Mouse (Mus musculus): ENCODE results near the gene Gm10300. TPM values are rescaled to one million over a fixed set of nuclear protein-coding genes. Genes with fewer than 3 reads are reported as not detected.
A peak's percentile ranks its signal among the peaks of the same experiment; 100 is the strongest.

The Gm10300 gene
- polyA plus RNA-seq, 1 experiment, result not detected

GRCm38 (mm10) chr4:132077445-132077844, 2.9 kb downstream of the Gm10300 start:
- DNase-seq (ENCODE audit: extremely low spot score in 1 of 2, low spot score in 1 of 2), result peak in 1 of 2 experiments; percentile 48

DNA sequence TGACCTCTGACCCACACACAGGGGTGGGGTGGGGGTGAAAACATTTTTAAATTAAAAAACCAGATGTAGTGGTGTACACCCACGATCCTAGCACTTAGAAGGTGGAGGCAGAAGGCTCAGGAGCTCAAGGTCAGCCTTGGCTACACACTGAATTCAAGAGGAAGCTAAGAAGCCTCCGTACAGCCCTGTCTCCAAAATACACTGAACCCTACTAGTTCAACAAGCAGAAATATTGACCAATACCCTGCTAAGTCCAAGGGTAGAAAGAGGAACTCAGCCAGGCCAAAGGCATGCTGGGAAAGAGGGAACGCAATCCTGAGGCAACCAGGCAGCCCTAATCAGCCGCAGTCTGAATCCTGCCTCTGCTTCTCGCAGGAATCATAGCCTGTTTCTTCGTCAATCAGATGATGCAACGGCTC, 3.8 kb downstream of the Gm10300 start:
- DNase-seq (ENCODE audit: extremely low spot score in 1 of 2, low spot score in 1 of 2), result peak in 1 of 2 experiments; percentile 19

DNA sequence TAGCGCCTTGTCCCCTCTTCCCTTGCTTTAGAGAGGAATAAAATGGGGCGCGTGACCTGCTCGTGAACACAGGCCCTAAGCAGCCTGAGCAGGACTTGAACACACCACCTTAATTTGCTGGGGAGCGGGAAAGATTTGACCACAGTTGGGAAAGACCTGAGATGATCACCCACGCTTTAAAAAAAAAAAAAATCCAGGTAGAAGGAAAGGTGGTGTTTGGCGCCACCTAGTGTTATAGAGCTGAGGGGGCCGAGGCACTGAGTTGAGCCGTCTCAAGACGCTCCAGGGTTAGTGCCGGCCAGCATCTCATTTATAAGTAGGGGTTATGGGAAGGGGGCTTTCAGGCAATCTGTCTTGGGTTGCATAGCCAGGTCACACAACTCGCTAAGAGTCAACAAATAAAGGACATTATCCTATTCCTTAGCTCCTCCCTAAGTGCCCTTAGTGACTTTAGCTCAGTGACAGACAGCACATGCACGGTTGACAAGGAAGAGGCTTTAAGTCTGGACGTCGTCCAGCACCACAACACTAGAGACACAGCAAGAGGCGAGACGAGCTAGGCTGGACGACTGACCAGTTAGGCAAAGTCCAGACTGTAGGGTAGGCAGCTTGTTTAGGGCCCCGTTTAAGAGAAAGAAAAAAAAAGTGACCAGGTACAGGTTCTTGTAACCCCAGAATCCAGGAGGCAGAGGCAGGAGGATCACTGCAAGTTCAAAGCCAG, 5.2 kb downstream of the Gm10300 start:
- peak in 1 of 2 experiments; percentile 85 for DNase-seq (ENCODE audit: extremely low spot score in 1 of 2, low spot score in 1 of 2)

DNA sequence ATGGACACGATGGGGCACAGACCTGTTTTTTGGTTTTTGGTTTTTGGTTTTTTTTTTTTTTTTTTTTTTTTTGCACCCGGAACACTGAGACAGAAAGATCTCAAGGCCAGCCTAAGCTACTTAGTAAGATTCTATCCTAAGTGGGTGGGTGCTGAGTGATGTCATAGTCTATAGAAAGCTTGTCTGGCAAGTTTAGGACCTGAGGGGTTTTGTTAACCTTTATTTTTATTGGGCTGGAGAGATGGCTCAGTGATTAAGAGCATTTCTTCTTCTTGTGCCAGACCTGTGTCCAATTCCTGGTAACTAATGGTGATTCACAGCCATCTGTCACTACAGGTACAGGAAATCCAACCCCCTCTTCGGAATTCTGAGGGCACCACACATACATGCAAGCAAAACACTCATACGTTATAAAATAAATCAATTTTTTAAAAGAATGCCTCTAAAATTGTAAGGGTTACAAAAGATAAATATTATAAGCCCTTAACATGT, 6.0 kb downstream of the Gm10300 start:
- DNase-seq (ENCODE audit: extremely low spot score in 1 of 2, low spot score in 1 of 2), result no peak

DNA sequence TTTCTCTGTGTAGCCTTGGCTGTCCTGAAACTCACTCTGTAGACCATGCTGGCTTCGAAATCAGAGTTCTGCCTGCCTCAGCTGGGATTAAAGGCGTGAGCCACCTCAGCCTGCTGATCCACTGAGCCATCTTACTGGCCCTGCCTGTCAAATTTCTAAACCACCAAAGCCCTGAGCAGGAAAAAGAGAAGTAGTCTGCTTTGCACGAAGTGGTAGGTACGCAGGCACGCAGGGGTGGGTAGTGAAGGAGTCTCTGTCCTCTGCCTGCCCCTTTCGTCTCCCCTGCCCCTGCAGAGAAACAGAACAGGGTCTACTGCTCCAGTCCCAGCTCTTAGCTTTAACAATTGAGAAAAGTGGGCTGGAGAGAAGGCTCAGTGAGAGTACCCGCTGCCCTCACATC, 10.6 kb downstream of the Gm10300 start:
- DNase-seq (ENCODE audit: extremely low spot score in 1 of 2, low spot score in 1 of 2), result no peak

DNA sequence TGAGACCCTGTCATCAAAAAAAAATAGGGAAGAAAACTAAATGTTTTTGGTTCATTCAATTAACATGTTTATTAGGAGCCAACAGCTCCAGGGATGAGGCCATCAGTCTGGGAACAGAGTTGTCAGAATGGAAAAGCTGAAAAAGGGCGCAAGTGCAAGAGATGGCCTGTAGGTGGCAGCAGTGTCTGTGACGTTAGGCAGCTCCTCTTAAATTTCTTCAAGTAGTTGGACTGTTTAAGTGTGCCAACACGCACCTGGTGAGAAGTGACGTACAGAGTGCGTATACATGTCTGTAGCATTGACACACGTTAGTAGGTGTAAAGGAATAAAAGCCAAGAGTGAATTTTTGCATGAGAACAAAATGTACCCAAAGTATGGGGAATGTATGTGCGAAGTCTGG, 14.4 kb downstream of the Gm10300 start:
- peak in 1 of 2 experiments; percentile 85 for DNase-seq (ENCODE audit: extremely low spot score in 1 of 2, low spot score in 1 of 2)

DNA sequence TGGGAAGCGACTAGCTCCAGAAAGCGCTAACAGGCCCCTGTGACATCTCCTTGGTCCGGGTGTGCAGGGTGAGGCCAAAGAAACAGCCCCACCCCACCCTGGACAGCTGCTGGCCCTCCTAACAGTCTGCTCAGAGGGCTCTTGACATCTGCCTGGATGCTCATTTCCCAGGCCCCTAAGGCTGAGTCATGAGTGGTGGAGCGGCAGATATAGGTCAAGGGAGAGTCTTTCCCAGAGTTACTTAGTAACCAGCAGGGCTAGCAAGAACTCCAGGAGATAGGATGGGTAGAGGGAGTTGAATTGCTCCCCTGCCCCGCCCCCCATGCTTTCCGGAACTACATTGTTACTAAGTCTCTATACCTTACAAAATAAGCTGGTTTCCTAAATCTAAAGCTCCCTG, 18.6 kb downstream of the Gm10300 start:
- no peak for DNase-seq (ENCODE audit: extremely low spot score in 1 of 2, low spot score in 1 of 2)

DNA sequence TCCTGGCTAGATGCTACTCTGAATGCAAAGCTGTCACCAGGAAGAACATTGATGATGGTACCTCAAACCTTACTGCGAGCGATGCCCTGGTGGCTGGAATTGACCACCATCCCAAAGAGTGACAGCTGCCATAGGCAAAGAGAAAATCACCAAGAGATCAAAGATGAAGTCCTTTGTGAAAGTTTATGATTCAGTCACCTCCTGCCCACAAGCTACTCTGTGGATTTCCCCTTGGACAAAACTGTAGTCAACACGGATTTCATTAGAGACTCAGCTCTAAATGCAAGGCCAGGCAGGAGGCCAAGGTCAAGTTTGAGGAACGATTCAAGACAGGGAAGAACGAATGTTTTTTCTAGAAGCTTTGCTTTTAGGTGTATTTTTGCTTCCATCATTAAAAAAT, 19.4 kb downstream of the Gm10300 start:
- DNase-seq (ENCODE audit: extremely low spot score in 1 of 2, low spot score in 1 of 2), result no peak

DNA sequence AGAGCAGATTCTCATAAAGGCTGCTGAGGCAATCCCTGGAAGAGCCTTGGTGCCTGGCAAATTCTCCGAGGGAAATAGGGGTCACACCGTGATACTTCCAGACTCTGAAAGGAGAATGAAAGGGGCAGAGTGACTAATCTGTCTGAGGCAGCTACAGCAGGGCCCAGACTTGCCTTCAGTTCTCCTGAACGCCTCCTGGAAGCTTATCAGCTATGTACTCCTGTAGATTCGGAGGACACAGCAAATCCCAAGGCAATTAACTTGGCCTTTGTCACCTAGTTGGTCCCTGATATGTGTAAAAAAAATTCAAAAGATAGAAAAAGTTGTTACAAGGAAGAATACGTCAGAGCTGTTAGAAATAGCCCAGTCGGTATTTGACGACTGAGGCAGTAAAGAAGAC, 20.5 kb downstream of the Gm10300 start:
- DNase-seq (ENCODE audit: extremely low spot score in 1 of 2, low spot score in 1 of 2), result no peak

DNA sequence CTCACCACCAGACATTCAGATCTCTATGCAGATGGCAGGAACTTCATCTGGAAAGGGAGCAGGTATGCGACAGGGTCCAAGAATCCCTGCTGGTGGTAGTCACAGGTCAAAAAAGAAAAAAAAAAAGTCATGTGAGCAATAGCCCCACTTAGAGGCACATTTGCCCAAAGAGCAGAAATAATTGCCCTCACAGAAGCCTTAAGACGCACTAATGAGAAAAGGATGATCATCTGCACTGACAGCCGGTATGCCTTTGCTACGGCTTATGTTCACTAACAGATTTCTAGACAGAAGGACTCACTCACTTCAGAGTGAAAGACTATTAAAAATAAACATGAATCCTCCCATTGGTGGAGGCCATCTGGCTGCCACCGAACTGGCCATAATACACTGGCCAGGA, 25.1 kb downstream of the Gm10300 start:
- no peak for DNase-seq (ENCODE audit: extremely low spot score in 1 of 2, low spot score in 1 of 2)

- DNase-seq (ENCODE audit: extremely low spot score in 1 of 2, low spot score in 1 of 2), result no peak
These were observed 26.7 kb downstream of the Gm10300 start for GRCm38 (mm10) chr4:132101152-132101551.

GRCm38 (mm10) chr4:132108221-132108620, 33.7 kb downstream of the Gm10300 start:
- DNase-seq (ENCODE audit: extremely low spot score in 1 of 2, low spot score in 1 of 2), result no peak

- no peak for DNase-seq (ENCODE audit: extremely low spot score in 1 of 2, low spot score in 1 of 2)
These were observed 36.7 kb downstream of the Gm10300 start for GRCm38 (mm10) chr4:132111227-132111626.

DNA sequence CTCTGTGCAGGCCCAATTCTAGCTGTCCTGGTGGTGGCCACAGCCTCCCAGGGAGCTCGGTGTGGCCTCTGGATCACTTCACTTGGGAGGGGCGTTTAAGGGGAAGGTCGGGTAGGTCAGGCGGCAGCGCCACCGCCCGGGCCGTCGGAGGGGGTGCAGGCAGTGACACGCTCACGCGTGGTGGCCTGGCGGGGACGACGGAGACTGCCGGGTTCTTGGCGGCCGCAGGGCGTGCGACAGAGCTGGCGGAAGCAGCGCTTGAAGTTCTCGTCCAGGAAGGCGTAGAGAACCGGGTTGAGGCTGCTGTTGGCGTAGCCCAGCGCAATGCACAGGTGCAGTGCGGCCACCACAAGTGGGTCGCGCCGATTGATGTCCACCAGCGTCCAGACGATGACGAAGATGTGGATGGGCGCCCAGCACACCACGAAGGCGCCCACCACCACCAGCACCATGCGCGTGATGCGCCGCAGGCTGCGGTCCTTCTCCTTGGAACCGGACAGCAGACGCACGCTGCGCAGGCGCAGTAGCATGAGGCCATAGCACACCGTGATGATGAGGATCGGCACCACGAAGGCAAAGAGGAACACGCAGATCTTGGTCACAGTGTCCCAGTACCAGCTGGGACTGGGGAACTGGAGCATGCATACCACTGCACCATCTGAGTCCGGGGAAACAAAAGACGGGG, 39.1 kb downstream of the Gm10300 start:
- no peak for DNase-seq (ENCODE audit: extremely low spot score in 1 of 2, low spot score in 1 of 2)

GRCm38 (mm10) chr4:132116315-132116714, 41.8 kb downstream of the Gm10300 start:
- DNase-seq (ENCODE audit: extremely low spot score in 1 of 2, low spot score in 1 of 2), result no peak

- DNase-seq (ENCODE audit: extremely low spot score in 1 of 2, low spot score in 1 of 2), result peak in 1 of 2 experiments; percentile 47
These were observed 45.1 kb downstream of the Gm10300 start for GRCm38 (mm10) chr4:132119566-132119965.

GRCm38 (mm10) chr4:132121674-132122073, 47.2 kb downstream of the Gm10300 start:
- no peak for DNase-seq (ENCODE audit: extremely low spot score in 1 of 2, low spot score in 1 of 2)

- DNase-seq (ENCODE audit: extremely low spot score in 1 of 2, low spot score in 1 of 2), result no peak
These were observed 48.7 kb downstream of the Gm10300 start for GRCm38 (mm10) chr4:132123166-132123565.

Data from frontal cortex, adult 2 months (tissue).